Mouse (Mus musculus) central nervous system, embryonic 11.5 days (tissue): ENCODE measurements around the gene Prss30. TPM values are rescaled to one million over a fixed set of nuclear protein-coding genes. Genes with fewer than 3 reads are reported as not detected.

Source experiments
- polyA plus RNA-seq: library from polyadenylated mRNA; depleted of rRNA; stranded (reverse); fragments of >200 nt; gene quantifications from 2 replicates; pipeline ENCODE4 v1.2.3, GENCODE M21; 2012; rRNA removed

The Prss30 gene
- polyA plus RNA-seq = 0.05 TPM in 1 of 2 replicates, not detected in the other

DNA sequence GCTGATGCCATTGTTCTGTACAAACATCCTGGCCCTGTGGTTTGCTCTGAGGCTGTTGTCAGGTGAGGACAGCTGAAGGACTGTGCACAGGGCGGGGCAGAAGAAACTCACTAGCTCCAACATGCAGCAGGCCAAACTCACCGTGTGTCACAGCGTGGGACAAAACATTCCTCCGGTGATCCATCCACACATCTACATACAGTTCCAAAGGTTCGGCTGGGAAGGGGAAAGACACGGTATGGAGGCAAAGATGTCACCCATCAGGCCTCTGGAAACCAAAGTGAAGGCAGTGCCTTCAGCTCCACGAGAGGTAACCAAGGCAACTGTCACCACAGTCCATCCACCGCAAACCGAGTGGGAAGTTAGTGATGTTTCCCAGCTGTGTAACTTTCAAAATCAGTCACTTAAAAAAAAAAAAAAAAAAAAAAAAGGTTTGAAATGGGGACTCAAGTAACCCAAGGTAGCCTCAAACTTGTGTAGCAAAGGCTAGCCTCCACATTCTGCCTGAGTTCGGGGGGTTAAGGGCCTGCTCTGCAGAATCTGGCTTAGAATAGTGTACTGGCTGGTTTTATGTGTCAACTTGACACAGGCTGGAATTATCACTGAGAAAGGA lies at the start of gene Prss30:
Gene Prss30 (minus strand): TSS at position 270 of the 613 bp plus-strand sequence.

DNA sequence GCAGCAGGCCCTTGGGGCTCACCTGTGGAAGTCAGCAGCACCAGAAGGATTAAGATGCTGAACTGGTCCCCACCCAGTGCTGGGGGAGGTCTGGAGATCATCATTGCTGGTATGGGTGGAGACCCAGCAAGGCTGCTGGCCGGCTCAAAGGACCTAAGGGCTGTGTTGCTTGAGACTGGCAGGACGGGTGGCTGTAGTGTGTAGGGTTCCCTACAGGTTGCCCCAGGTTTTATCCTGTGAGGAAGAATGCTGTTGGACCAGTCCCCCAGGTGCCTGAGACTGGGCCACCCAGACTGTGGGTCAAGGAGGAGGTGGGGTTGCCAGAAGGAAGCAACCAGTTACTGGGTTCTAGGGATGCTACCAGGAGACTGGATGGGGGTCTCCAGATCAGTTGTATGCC lies 17.5 kb upstream of the Prss30 start, which contains the start of gene Prss22:
Gene Prss22 (minus strand): TSS at position 200 of the 400 bp plus-strand sequence.

GRCm38 (mm10) chr17:23955174-23955573 lies 25.2 kb downstream of the Prss30 start, which contains the start of gene Sbpl:
TSS of gene Sbpl (minus strand) at chr17:23955274.

DNA sequence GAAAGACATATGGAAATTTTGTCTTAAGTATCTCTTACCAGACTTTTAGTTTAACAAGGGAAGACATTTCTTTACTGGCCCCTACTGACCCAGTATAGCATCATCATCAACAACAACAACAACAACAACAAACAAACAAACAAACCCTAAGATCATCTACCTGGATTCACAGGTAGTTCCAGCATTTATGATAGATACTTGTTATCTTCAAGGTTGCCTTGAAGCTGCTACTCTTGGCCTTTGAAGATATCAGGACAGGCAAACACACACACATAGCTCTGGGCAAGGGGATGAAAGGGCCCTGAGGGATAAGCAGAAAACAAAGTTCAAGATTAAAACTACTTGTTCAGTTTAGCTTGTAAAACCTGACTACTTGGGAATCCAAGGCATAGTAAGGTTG lies 39.0 kb downstream of the Prss30 start, which contains the start of gene Sbp:
Gene Sbp (plus strand): TSS at position 301 of the 400 bp plus-strand sequence.

Other genes with a start within 250 kb of the Prss30 start
- gene Paqr4, start 239.7 kb downstream of the Prss30 start, polyA plus RNA-seq = 12.7 and 14.2 TPM in 2 replicates
- 1.4 and 6.2 TPM in 2 replicates for gene Kremen2, start 234.7 kb downstream of the Prss30 start, polyA plus RNA-seq
- 83.3 and 88.4 TPM in 2 replicates for gene Flywch1, start 209.0 kb downstream of the Prss30 start, polyA plus RNA-seq
- 28.6 and 30.1 TPM in 2 replicates for gene Flywch2, start 194.5 kb downstream of the Prss30 start, polyA plus RNA-seq
- 640 and 782 TPM in 2 replicates for gene Srrm2, start 190.0 kb downstream of the Prss30 start, polyA plus RNA-seq
- gene Elob, start 151.4 kb downstream of the Prss30 start, polyA plus RNA-seq = 524 and 676 TPM in 2 replicates
- 0.26 and 0.46 TPM in 2 replicates for gene Prss33, start 144.5 kb downstream of the Prss30 start, polyA plus RNA-seq
- gene Prss32, start 136.7 kb downstream of the Prss30 start, polyA plus RNA-seq = 0.06 TPM in 1 of 2 replicates, not detected in the other
- 1.2 and 3.0 TPM in 2 replicates for gene Prss41, start 136.4 kb downstream of the Prss30 start, polyA plus RNA-seq
- not detected in 2 replicates for gene Prss21, start 112.5 kb downstream of the Prss30 start, polyA plus RNA-seq
- not detected in 2 replicates for gene Dcpp1, start 99.7 kb downstream of the Prss30 start, polyA plus RNA-seq
- gene Dcpp2, start 99.7 kb downstream of the Prss30 start, polyA plus RNA-seq = not detected in 2 replicates
- gene Dcpp3, start 63.1 kb downstream of the Prss30 start, polyA plus RNA-seq = not detected in 2 replicates
- 0.08 TPM in 1 of 2 replicates, not detected in the other for gene Sbp, start 38.9 kb downstream of the Prss30 start, polyA plus RNA-seq
- gene Sbpl, start 25.3 kb downstream of the Prss30 start, polyA plus RNA-seq = not detected in 2 replicates
- gene Prss22, start 17.5 kb upstream of the Prss30 start, polyA plus RNA-seq = 0.22 and 0.35 TPM in 2 replicates
- 0.15 TPM in 1 of 2 replicates, not detected in the other for gene Prss27, start 57.6 kb upstream of the Prss30 start, polyA plus RNA-seq
- gene Kctd5, start 92.9 kb upstream of the Prss30 start, polyA plus RNA-seq = 46.7 and 67.8 TPM in 2 replicates
- gene Pdpk1, start 170.4 kb upstream of the Prss30 start, polyA plus RNA-seq = 16.1 and 22.5 TPM in 2 replicates
- gene Amdhd2, start 183.2 kb upstream of the Prss30 start, polyA plus RNA-seq = 32.4 and 42.6 TPM in 2 replicates
- gene Atp6v0c, start 189.1 kb upstream of the Prss30 start, polyA plus RNA-seq = 302 and 437 TPM in 2 replicates
- gene Tbc1d24, start 225.0 kb upstream of the Prss30 start, polyA plus RNA-seq = 20.8 and 26.1 TPM in 2 replicates
- gene Ntn3, start 229.0 kb upstream of the Prss30 start, polyA plus RNA-seq = 8.9 and 15.4 TPM in 2 replicates
- gene Tedc2, start 240.3 kb upstream of the Prss30 start, polyA plus RNA-seq = 35.9 and 38.6 TPM in 2 replicates